Mouse (Mus musculus) retina, adult 2 months (tissue): ENCODE measurements around the gene Zdhhc8.
A peak's percentile ranks its signal among the peaks of the same experiment; 100 is the strongest.

Source experiments
- DNase-seq: peaks from one replicate; pipeline ENCODE4 v3.0.0-alpha.2; 2012; ENCODE audit warnings: low read depth, low spot score

The Zdhhc8 gene

GRCm38 (mm10) chr16:18231047-18231446, 3.9 kb downstream of the Zdhhc8 start:
- DNase-seq = no peak

DNA sequence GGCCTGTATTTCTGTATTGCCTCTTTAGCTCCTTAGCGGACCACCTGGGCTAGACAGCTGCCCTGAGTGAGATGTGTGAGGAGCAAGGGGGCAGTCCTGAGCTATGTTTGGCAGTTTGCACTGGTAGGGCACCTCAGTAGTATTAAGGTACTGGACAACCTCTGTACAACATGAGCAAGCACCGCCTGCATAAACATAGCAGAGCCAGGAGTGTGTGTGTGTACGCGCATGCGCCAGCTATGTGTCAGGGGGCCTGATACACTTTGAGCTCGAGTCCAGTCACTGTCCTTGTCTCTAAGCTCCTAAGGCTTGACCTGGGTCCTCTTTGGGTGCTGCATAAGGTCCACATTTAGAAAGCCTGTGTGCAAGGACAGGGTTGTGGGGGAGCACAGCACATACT, 4.3 kb downstream of the Zdhhc8 start:
- DNase-seq = no peak

DNA sequence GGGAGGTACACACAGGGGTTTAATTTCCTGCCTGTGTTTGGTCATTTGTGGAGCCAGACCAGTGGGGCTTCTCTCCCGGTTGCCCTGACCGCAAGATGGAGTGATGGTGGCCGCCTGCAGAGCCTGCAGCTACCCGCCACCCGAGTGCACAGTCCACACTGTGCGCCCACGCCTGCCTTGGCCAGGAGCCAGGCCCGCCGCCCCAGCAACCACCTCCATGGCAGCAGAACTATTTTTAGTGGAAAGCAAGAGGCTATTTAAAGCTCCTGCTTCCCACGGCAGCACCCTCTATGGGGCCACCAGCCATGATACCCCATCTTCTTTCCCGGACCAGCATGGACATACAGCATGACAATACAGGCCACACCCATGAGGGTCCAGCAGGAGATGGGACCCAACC, 5.3 kb downstream of the Zdhhc8 start:
- DNase-seq = no peak

GRCm38 (mm10) chr16:18228856-18229255, 6.1 kb downstream of the Zdhhc8 start:
- DNase-seq = no peak

DNA sequence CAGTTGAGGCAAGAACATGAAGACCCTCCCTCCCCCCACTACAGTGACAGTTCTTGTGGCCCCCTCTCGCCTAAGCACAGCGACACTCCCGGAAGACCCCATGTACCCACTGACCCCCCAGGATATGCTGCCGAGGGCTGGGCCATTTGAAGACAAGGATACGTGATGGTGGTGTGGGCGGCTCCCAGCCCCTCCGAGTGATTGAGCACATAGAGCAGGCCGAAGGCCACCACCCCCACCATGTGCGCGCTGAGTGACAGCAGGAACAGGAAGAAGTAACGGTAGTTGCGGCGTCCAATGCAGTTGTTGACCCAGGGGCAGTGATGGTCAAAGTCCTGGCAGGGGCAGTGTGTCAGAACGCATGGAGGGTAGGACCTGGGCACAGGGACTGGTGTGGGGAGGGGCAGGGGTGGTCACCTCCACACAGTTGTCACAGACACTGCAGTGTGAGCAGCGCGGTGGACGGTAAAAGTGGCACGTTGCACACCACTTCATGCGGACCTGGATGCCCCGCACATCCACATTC, 7.0 kb downstream of the Zdhhc8 start:
- DNase-seq = no peak

DNA sequence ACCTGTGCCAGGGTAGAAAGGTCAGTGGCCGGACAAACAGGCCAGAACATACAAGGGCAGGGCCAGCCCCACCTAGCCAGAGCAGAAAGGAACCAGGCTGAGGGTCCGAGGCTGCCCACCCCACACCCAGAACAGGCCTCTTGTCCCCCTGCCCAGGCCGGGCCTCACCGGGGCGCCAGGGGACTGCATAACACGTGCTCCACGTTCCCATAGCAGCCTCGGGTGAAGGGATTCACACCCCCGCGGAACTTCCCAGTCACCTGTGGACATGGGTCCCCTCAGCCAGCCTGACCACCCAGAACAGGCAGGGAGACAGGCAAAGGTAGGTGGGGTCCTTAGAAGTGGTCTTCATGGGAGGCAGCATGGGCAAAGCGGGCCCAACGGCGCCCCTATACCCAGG, 7.7 kb downstream of the Zdhhc8 start:
- DNase-seq = no peak

- no peak for DNase-seq
These were observed 12.7 kb downstream of the Zdhhc8 start for GRCm38 (mm10) chr16:18222188-18222587.

- DNase-seq = no peak
These were observed 13.4 kb downstream of the Zdhhc8 start for GRCm38 (mm10) chr16:18221543-18221898.

DNA sequence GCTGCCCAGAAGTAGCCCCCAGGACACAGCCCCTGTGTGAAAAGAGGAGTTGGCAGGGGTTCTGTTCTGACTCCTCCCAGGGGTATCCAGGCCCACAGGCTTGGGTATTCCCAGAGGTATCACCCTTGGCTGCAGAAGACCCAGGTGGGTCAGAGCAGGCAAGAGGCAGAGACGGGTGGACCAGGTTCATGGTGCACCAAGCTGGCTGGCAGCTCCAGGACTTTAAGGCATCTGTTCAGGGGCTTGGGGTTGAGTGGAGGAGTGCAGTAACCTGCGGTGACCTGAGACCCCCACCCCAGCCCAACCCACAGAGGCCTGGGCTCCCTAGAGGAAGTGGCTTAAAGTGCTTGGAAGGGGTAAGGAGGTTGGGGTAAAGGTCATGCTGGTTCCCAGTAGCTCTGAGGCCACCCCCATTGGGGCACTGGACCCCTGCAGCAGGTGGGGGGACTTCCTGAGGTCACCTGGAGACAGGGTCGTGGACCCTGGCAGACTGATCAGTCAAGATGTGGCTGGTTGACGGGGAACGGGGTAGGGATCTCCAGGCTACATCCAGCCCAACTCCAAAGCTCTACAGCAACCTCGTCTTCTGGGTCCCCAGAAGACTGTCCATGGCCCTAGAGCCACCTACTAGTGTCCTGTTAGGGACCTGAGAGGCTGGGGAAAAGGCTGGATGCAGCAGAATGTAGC, 13.9 kb downstream of the Zdhhc8 start:
- no peak for DNase-seq

DNA sequence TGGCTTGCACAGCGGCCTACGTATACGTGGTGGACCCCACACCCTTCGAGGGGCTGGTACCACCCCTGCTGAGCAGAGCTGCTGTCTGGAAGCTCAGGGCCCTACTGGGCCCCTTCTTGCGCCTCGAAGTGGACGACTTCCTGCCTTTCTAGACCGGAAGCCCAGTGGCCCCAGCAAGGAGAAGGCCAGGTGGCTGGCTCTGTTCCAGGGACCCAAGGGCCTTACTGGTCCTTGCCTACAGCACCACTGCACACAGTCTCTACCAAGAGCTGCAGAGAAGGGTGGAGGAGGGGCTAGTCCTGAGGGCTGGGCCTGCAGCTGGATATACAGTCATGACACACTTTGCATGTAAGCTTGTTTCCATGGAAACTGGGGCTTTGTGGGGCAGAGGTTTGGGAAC, 14.9 kb downstream of the Zdhhc8 start:
- no peak for DNase-seq

GRCm38 (mm10) chr16:18218580-18218996, 16.3 kb downstream of the Zdhhc8 start:
- no peak for DNase-seq

GRCm38 (mm10) chr16:18217579-18217978, 17.4 kb downstream of the Zdhhc8 start, which contains the start of gene Ccdc188:
Gene Ccdc188, plus strand, starts transcription at chr16:18217879.
- no peak for DNase-seq

DNA sequence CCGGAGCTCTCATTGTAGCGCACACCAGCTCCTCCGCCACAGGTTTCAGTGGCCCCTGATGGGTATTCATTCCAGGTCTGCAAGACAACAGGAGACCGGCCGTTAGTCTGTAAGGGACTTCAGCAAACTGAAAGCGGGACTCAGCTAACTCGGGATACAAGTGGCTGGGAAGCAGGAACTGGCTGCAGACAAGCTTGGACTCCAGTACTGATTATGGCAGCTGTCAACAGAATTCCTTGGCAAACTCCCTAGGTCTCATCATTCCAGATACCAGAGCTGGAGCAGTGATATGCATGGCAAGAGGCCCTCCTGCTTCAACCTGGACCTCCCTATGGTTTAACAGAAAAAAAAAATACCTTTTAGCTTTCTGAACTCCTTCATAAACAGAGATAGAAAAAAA, 20.1 kb downstream of the Zdhhc8 start:
- no peak for DNase-seq

GRCm38 (mm10) chr16:18213689-18214088, 21.2 kb downstream of the Zdhhc8 start:
- DNase-seq = no peak

GRCm38 (mm10) chr16:18211417-18212171, 23.3 kb downstream of the Zdhhc8 start:
- peak; percentile 54 for DNase-seq

- DNase-seq = no peak
These were observed 24.1 kb downstream of the Zdhhc8 start for GRCm38 (mm10) chr16:18210701-18211416.

DNA sequence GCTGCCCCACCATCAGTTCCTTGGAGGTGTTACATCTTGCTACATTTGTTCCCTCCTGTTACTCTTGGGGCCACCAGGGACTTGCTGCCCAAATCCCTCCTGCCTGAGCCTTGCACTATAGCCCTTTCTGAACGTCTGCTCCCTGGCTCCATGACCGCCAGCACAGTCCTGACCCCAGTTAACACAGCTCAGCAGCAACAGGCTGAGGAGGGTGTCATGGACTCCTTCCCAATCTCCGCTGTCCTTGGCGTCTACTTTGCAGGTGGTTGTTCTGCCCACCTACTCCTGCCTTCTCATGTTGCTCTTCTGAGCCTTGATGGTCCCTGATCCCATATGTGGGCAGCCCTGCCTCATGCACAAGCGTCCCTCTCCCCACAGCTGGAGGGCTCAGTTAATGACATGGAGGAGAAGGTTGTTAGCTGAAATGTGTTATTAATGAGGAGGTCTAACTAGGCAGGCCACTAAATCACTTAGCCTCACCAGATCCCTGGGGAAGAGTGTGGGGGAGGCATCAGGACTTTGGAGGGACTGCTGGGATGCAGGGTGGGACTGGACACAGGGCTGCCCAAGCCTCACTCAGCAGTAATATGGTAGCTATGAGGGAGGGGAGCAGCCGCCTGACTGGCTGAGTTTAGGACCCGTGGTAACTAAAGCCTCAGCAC, 31.4 kb downstream of the Zdhhc8 start:
- DNase-seq = no peak

DNA sequence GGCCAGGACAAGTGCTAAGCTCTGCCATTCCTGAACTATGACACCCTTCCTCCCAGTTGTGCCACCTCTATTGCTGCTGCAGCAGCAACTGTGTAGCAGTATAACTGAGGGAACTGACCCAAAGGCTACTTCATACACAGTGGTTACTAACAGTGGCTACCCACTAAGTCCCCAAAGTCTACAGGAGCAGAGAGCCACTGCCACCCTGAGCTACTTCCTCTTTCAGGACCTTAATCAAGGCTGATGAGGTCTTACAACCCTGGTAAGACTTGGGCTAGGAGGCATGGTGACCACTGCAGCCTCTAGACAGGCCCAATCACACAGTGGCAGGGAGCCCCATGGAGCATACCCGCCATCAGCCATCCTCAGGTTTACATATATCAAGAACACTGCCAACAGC, 32.9 kb downstream of the Zdhhc8 start:
- DNase-seq = no peak

- DNase-seq = no peak
These were observed 33.3 kb downstream of the Zdhhc8 start for GRCm38 (mm10) chr16:18201620-18202019.

GRCm38 (mm10) chr16:18200062-18200461, 34.9 kb downstream of the Zdhhc8 start:
- DNase-seq = no peak

- DNase-seq = no peak
These were observed 36.4 kb downstream of the Zdhhc8 start for GRCm38 (mm10) chr16:18198365-18199098.
